Mouse (Mus musculus) MEL (cell line): ENCODE measurements around the gene Apba2. TPM values are rescaled to one million over a fixed set of nuclear protein-coding genes. Genes with fewer than 3 reads are reported as not detected.

Source experiments
- DNase-seq: peaks from one replicate; pipeline ENCODE4 v3.0.0; 2011; ENCODE audit warnings: low read depth, low spot score
- H3K27ac ChIP-seq: 2 replicates; pipeline ENCODE4 v1.5.1; 2012; ENCODE audit warnings: low read depth, mild to moderate bottlenecking, control low read depth, low read length, moderate library complexity; ENCODE audit not compliant: control insufficient read depth
- H3K27me3 ChIP-seq, 2 experiments: fragments of 150-350 bp in 1 of 2; sonication (generic) in 1 of 2; 2 replicates each; pipeline ENCODE4 v1.6.1; 2012; ENCODE audit warnings: low read length in 2 of 2, mild to moderate bottlenecking in 2 of 2, improper control_type of control experiment in 1 of 2, moderate library complexity in 1 of 2; ENCODE audit not compliant: insufficient read depth in 2 of 2, control insufficient read depth in 1 of 2
- H3K36me3 ChIP-seq, 2 experiments: 2 replicates each; pipeline ENCODE4 v1.6.1; 2012 to 2014; ENCODE audit warnings: low read length in 2 of 2, improper control_type of control experiment in 1 of 2, inconsistent platforms in 1 of 2, mild to moderate bottlenecking in 1 of 2; ENCODE audit not compliant: insufficient read depth in 2 of 2, control insufficient read depth in 1 of 2
- H3K4me1 ChIP-seq, 2 experiments: fragments of 150-350 bp in 1 of 2; sonication (generic) in 1 of 2; 2 replicates each; pipeline ENCODE4 v1.6.1; 2012; ENCODE audit warnings: low read length in 2 of 2, improper control_type of control experiment in 1 of 2, mild to moderate bottlenecking in 1 of 2; ENCODE audit not compliant: insufficient read depth in 2 of 2, control insufficient read depth in 1 of 2
- H3K4me3 ChIP-seq, 2 experiments: fragments of 150-350 bp in 1 of 2; sonication (generic) in 1 of 2; 2 replicates each; pipeline ENCODE4 v1.5.1; 2012; ENCODE audit warnings: low read depth in 2 of 2, low read length in 2 of 2, mild to moderate bottlenecking in 2 of 2, moderate library complexity in 2 of 2, control low read depth in 1 of 2, improper control_type of control experiment in 1 of 2; ENCODE audit not compliant: control insufficient read depth in 1 of 2, insufficient read depth in 1 of 2
- H3K79me2 ChIP-seq: 2 replicates; pipeline ENCODE4 v1.6.1; 2012; ENCODE audit warnings: mild to moderate bottlenecking, low read length, moderate library complexity; ENCODE audit not compliant: control insufficient read depth, poor library complexity, insufficient read depth
- H3K9ac ChIP-seq: 2 replicates; pipeline ENCODE4 v1.6.1; 2012; ENCODE audit warnings: low read depth, mild to moderate bottlenecking, control low read depth, low read length, moderate library complexity; ENCODE audit not compliant: control insufficient read depth, poor library complexity, severe bottlenecking
- H3K9me3 ChIP-seq: fragments of 150-350 bp; sonication (generic); replicated peaks from 2 replicates; pipeline ENCODE4 v1.6.1; 2012; ENCODE audit warnings: mild to moderate bottlenecking, low read length, improper control_type of control experiment, moderate library complexity; ENCODE audit not compliant: insufficient read depth
- BHLHE40 ChIP-seq: IDR thresholded peaks from 2 replicates; pipeline ENCODE4 v1.6.1; 2012; ENCODE audit warnings: low read depth, mild to moderate bottlenecking, inconsistent platforms, low read length, improper control_type of control experiment, borderline replicate concordance
- CHD1 ChIP-seq: IDR thresholded peaks from 2 replicates; pipeline ENCODE4 v1.6.1; 2012; ENCODE audit warnings: low read depth, mild to moderate bottlenecking, inconsistent platforms, low read length, improper control_type of control experiment
- CHD2 ChIP-seq: IDR thresholded peaks from 2 replicates; pipeline ENCODE4 v1.6.1; 2011; ENCODE audit warnings: low read length, improper control_type of control experiment
- CTCF ChIP-seq, 3 experiments: IDR thresholded peaks in 2 of 3; conservative IDR thresholded peaks in 1 of 3; 2 replicates each; pipeline ENCODE4 v1.5.1; 2011 to 2012; ENCODE audit warnings: low read length in 3 of 3, low read depth in 2 of 3, mild to moderate bottlenecking in 2 of 3, improper control_type of control experiment in 1 of 3, inconsistent platforms in 1 of 3, mixed read lengths in 1 of 3, moderate library complexity in 1 of 3; ENCODE audit not compliant: control insufficient read depth in 1 of 3, insufficient read depth in 1 of 3, poor library complexity in 1 of 3, severe bottlenecking in 1 of 3
- ELF1 ChIP-seq: IDR thresholded peaks from 2 replicates; pipeline ENCODE4 v1.6.1; 2014; ENCODE audit warnings: low read depth, mild to moderate bottlenecking, inconsistent platforms, low read length, improper control_type of control experiment, moderate library complexity
- GABPA ChIP-seq: IDR thresholded peaks from 2 replicates; pipeline ENCODE4 v1.6.1; 2012; ENCODE audit warnings: low read depth, mild to moderate bottlenecking, inconsistent platforms, low read length, improper control_type of control experiment, moderate library complexity
- HCFC1 ChIP-seq: IDR thresholded peaks from 2 replicates; pipeline ENCODE4 v1.6.1; 2012; ENCODE audit warnings: low read depth, mild to moderate bottlenecking, inconsistent platforms, low read length, improper control_type of control experiment, moderate library complexity
- MAX ChIP-seq: IDR thresholded peaks from 2 replicates; pipeline ENCODE4 v1.6.1; 2011; ENCODE audit warnings: low read length, improper control_type of control experiment
- MAZ ChIP-seq: IDR thresholded peaks from 2 replicates; pipeline ENCODE4 v1.6.1; 2012; ENCODE audit warnings: low read depth, mild to moderate bottlenecking, inconsistent platforms, low read length, improper control_type of control experiment
- MXI1 ChIP-seq: IDR thresholded peaks from 2 replicates; pipeline ENCODE4 v1.6.1; 2011; ENCODE audit warnings: mild to moderate bottlenecking, low read depth, low read length, improper control_type of control experiment
- MYC ChIP-seq: IDR thresholded peaks from 2 replicates; pipeline ENCODE4 v1.6.1; 2011; ENCODE audit warnings: low read depth, mild to moderate bottlenecking, low read length, improper control_type of control experiment, moderate library complexity
- NELFE ChIP-seq: IDR thresholded peaks from 2 replicates; pipeline ENCODE4 v1.6.1; 2011; ENCODE audit warnings: low read depth, low read length, improper control_type of control experiment
- NRF1 ChIP-seq: IDR thresholded peaks from 2 replicates; pipeline ENCODE4 v1.6.1; 2014; ENCODE audit warnings: low read depth, mild to moderate bottlenecking, inconsistent platforms, low read length, improper control_type of control experiment, moderate library complexity; ENCODE audit not compliant: poor library complexity, insufficient read depth, severe bottlenecking
- POLR2AphosphoS5 ChIP-seq: IDR thresholded peaks from 2 replicates; pipeline ENCODE4 v1.6.1; 2012; ENCODE audit warnings: low read depth, borderline replicate concordance, mild to moderate bottlenecking, inconsistent platforms, low read length, moderate library complexity, mixed read lengths
- RCOR1 ChIP-seq: IDR thresholded peaks from 2 replicates; pipeline ENCODE4 v1.6.1; 2012; ENCODE audit warnings: low read depth, mild to moderate bottlenecking, inconsistent platforms, low read length, improper control_type of control experiment
- SMC3 ChIP-seq: IDR thresholded peaks from 2 replicates; pipeline ENCODE4 v1.6.1; 2011; ENCODE audit warnings: low read depth, low read length, improper control_type of control experiment
- TBP ChIP-seq: IDR thresholded peaks from 2 replicates; pipeline ENCODE4 v1.8.0; 2011; ENCODE audit warnings: low read depth, low read length, improper control_type of control experiment
- TCF12 ChIP-seq: IDR thresholded peaks from 2 replicates; pipeline ENCODE4 v1.6.1; 2014; ENCODE audit warnings: low read depth, mild to moderate bottlenecking, inconsistent platforms, low read length, improper control_type of control experiment, moderate library complexity
- USF1 ChIP-seq: IDR thresholded peaks from 2 replicates; pipeline ENCODE4 v1.6.1; 2014; ENCODE audit warnings: low read depth, mild to moderate bottlenecking, inconsistent platforms, low read length, improper control_type of control experiment, moderate library complexity
- ZMIZ1 ChIP-seq: IDR thresholded peaks from 2 replicates; pipeline ENCODE4 v1.6.1; 2012; ENCODE audit warnings: low read depth, mild to moderate bottlenecking, inconsistent platforms, low read length, improper control_type of control experiment, moderate library complexity
- polyA plus RNA-seq, 2 experiments: library from polyadenylated mRNA; stranded (reverse) in 1 of 2; unstranded in 1 of 2; fragments of >175 nt in 1 of 2; fragments of >200 nt in 1 of 2; gene quantifications; 2 replicates each; pipeline versions ENCODE4 v1.2.1 to v1.2.4; 2012; ENCODE audit warnings: low replicate concordance in 2 of 2, low read depth in 1 of 2; ENCODE audit not compliant: insufficient read length in 2 of 2, insufficient read depth in 1 of 2, missing spikeins in 1 of 2
- total RNA-seq: library from RNA; depleted of rRNA; stranded (reverse); fragments of 300-350 nt; gene quantifications from 2 replicates; pipeline ENCODE4 v1.2.3, GENCODE M21; 2012

Apba2 gene
- total and polyA plus RNA-seq, 3 experiments = not detected

DNA sequence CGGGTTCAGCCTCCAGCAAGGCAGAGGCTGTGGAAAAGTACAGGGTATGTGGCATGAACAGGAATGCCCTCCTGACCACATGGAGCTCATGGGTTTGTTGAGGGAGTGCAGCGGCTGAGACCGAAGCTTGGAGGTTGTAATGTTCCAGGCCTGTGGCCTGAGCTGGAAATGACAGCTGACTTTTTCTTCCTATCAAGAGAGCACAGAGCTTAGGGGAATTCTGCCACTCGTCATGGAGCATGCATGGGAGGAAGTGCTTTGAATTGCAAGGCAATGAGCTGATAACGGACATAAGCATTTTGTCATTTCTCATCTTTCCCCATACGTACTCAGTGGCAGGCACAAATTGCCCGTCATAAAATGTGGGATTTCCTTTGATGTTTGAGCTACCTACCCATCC, 163.6 kb downstream of the Apba2 start:
- no peak overlapping the region for H3K27ac ChIP-seq
- no peak overlapping the region for H3K9ac ChIP-seq
- no peak overlapping the region for H3K4me3 ChIP-seq
- H3K27me3 ChIP-seq = no peaks in the 10 kb centered on the region
- no peak for TF ChIP-seq MAX
- TF ChIP-seq CHD1 = no peak
- TF ChIP-seq USF1 = no peak
- no peak for TF ChIP-seq HCFC1
- no peak for TF ChIP-seq CHD2
- TF ChIP-seq POLR2AphosphoS5 = no peak
- no peak for TF ChIP-seq NRF1
- TF ChIP-seq MYC = no peak
- TF ChIP-seq RCOR1 = no peak
- TF ChIP-seq GABPA = no peak
- no peak for TF ChIP-seq SMC3
- TF ChIP-seq NELFE = no peak
- no peak for TF ChIP-seq CTCF (IDR thresholded peaks at IDR 0.05 in 2 of 3, conservative IDR thresholded peaks at IDR 0.05 in 1 of 3; ENCODE audit: control insufficient read depth in 1 of 3, insufficient read depth in 1 of 3, low read depth in 2 of 3, low read length in 3 of 3, poor library complexity in 1 of 3, severe bottlenecking in 1 of 3)
- TF ChIP-seq TCF12 = no peak
- H3K79me2 ChIP-seq = no peaks in the 10 kb centered on the region
- no peaks in the 10 kb centered on the region for H3K4me1 ChIP-seq
- no peak for DNase-seq
- H3K9me3 ChIP-seq = no peaks in the 10 kb centered on the region
- H3K36me3 ChIP-seq = no peaks in the 10 kb centered on the region

DNA sequence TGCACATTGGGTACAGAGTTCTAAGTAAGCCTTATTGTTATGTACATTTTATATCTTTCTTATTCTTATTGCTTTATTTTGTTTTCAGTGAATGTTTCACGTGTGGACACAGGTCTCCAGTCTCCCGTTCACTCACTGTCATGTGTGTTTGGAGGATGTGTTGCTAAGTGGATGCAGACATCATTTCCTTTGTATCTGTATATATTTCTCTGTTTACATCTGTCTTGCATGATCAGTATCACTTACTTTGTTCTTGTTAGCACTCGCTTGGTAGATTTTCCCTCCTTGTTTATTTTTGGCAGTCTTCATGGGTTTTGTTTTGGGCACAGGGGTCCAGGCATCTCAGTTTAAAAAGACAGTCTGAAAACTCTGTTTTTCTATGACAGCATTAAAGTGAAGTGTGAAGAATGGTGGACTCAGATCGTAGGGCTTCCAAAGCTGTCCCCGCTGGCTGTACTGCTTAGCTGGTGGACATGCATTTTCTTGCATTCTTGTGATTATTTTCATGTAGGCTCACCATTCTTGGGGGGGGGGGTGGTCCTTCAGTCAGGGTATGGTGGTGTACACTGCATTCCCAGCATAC, 164.3 kb downstream of the Apba2 start:
- no peaks in the 10 kb centered on the region for H3K79me2 ChIP-seq
- no peak overlapping the region for H3K4me3 ChIP-seq
- TF ChIP-seq MXI1 (no peak), MAX (no peak), BHLHE40 (no peak), USF1 (no peak), MAZ (no peak), ELF1 (no peak), ZMIZ1 (no peak), TBP (no peak)
- no peaks in the 10 kb centered on the region for H3K4me1 ChIP-seq
- no peak overlapping the region for H3K9ac ChIP-seq
- no peak for DNase-seq
- H3K27me3 ChIP-seq = no peaks in the 10 kb centered on the region
- no peaks in the 10 kb centered on the region for H3K9me3 ChIP-seq
- no peak overlapping the region for H3K27ac ChIP-seq
- H3K36me3 ChIP-seq = no peaks in the 10 kb centered on the region
